Mouse (Mus musculus): ENCODE data around the gene Zcchc14.

The Zcchc14 gene

GRCm38 (mm10) chr8:121557746-121558145 lies 95.0 kb downstream of the Zcchc14 start:
- no peak for DNase-seq (ENCODE audit: extremely low read depth, low read depth)

- no peak for DNase-seq (ENCODE audit: extremely low read depth, low read depth)
Measured at GRCm38 (mm10) chr8:121553831-121554475, 98.7 kb downstream of the Zcchc14 start.

GRCm38 (mm10) chr8:121552506-121552905 lies 100.2 kb downstream of the Zcchc14 start:
- no peak for DNase-seq (ENCODE audit: extremely low read depth, low read depth)

GRCm38 (mm10) chr8:121551065-121551985 lies 101.4 kb downstream of the Zcchc14 start:
- DNase-seq (ENCODE audit: extremely low read depth, low read depth): no peak

- no peak for DNase-seq (ENCODE audit: extremely low read depth, low read depth)
Measured at GRCm38 (mm10) chr8:121550056-121550455, 102.6 kb downstream of the Zcchc14 start.

Measured in MEL-GATA-1-ER (cell line).